Mouse (Mus musculus): ENCODE measurements at regions not wholly inside any gene's neighbourhood (a gene's known extent, or its start where the extent isn't known, plus 50 kb on each side); places are given as distances from the start of the nearest gene placed in this dataset.

GRCm38 (mm10) chr3:36798160-36798823, 64.6 kb upstream of the 4932438A13Rik start:
- TF ChIP-seq EP300 (IDR thresholded peaks at IDR 0.05) (no peak), CTCF (IDR thresholded peaks at IDR 0.05) (no peak)
- Histone ChIP-seq H3K4me2 (replicated peaks; ENCODE audit: low read depth, low read length) (no peak overlapping the region), H3K4me3 (ENCODE audit: low read depth, low read length) (no peak overlapping the region), H3K9me3 (ENCODE audit: low read length) (no peaks in the 10 kb centered on the region), H3K9ac (replicated peaks; ENCODE audit: low read depth) (no peak overlapping the region), H3K4me1 (ENCODE audit: insufficient read depth, low read depth, low read length) (no peaks in the 10 kb centered on the region; the same call in 1 of the 2 replicates), H3K27ac (ENCODE audit: low read length) (no peak overlapping the region), H3K27me3 (replicated peaks; ENCODE audit: insufficient read depth, low read length) (no peaks in the 10 kb centered on the region), H3K36me3 (ENCODE audit: insufficient read depth, low read length) (no peaks in the 10 kb centered on the region)
- ATAC-seq (no peak), DNase-seq (ENCODE audit: low spot score) (no peak)
- 69% methylated on average over 13 of the region's 13 CpGs for WGBS

DNA sequence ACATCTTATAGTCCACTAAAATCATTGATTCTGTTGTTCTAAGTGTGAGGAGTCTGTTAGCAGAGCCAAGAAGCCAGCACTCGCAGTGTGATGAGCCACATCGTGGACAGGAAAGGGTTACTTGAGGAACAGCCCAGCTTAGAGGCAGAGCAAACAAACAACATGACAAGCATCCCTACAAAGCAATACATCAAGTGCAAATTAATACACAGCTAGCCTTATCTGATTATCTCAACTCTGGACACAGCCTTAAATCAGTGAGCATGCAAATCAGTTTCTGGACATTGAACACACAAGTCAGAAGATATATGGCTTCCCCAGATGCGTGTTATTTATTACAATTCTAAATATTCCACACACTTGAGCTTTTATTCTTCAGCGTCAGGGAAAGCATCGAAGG, 52.4 kb upstream of the 4932438A13Rik start:
- Histone ChIP-seq H3K4me1 (ENCODE audit: insufficient read depth, low read depth, low read length) (no peaks in the 10 kb centered on the region), H3K9me3 (ENCODE audit: low read length) (no peaks in the 10 kb centered on the region), H3K4me2 (replicated peaks; ENCODE audit: low read depth, low read length) (no peak overlapping the region), H3K36me3 (ENCODE audit: insufficient read depth, low read length) (no peaks in the 10 kb centered on the region), H3K27ac (ENCODE audit: low read length) (no peak overlapping the region), H3K9ac (replicated peaks; ENCODE audit: low read depth) (no peak overlapping the region), H3K4me3 (ENCODE audit: low read depth, low read length) (no peak overlapping the region), H3K27me3 (replicated peaks; ENCODE audit: insufficient read depth, low read length) (no peaks in the 10 kb centered on the region)
- DNase-seq (ENCODE audit: low spot score) (no peak), ATAC-seq (no peak)
- 35% methylated on average over 5 of the region's 5 CpGs for WGBS
- TF ChIP-seq CTCF (IDR thresholded peaks at IDR 0.05) (no peak), EP300 (IDR thresholded peaks at IDR 0.05) (no peak)
